8 mouse cellular contexts compared by ENCODE assay signal in the genomic region with DNA sequence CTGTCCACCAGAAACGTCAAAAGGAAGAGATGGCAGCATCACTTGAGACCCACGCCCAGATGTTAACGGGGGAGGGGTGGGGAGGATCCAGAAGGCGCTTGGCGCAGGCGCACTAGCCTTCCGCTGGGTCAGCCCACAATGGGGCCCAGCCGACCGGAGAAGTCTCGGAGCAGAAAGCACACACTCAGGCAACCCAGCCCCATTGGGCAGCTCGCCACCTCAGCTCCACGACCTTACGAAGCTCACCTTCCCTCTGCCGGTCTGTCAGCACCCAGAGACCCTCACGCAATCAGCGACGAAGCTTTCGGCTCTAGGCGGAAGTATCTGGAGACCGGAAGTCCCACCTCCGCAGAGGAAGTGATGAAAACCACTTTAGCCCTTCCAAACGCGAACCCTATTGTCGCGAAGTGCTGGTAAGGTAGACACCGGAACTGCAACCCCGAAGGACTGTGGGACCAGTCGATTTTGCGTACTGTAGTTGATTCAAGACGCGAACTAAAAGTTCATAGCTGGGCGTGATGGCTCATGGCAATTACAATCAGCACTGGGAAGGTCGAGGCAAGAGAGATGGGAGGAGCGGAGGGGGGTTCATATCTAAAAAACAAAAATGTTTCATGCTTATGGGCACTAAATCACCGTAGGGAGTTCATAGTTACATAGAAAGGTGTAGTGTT. TPM values are rescaled to one million over a fixed set of nuclear protein-coding genes. Genes with fewer than 3 reads are reported as not detected.
DNase-seq lines count a peak whose midpoint lies in the region; ATAC-seq lines count a peak whose summit lies in the region.

A gene (minus strand): TSS at position 347 of the 674 bp plus-strand sequence.

- no peaks in the 10 kb centered on the region for H3K9me3 ChIP-seq in forebrain, embryonic 11.5 days (ENCODE audit: control insufficient read depth, low read length)
- no peaks in the 10 kb centered on the region for H3K9me3 ChIP-seq in heart, embryonic 16.5 days (replicated peaks; ENCODE audit: control insufficient read depth, low read length)
- H3K9me3 ChIP-seq in liver, embryonic 15.5 days (replicated peaks): no peaks in the 10 kb centered on the region
- no peaks in the 10 kb centered on the region for H3K9me3 ChIP-seq in neural tube, embryonic 12.5 days

- no peaks in the 10 kb centered on the region for H3K4me1 ChIP-seq in forebrain, embryonic 11.5 days (replicated peaks; ENCODE audit: control insufficient read depth, insufficient read depth, low read length)
- H3K4me1 ChIP-seq in heart, embryonic 16.5 days (ENCODE audit: control insufficient read depth, insufficient read depth, low read length): peaks cover 12% of the 10 kb centered on the region
- H3K4me1 ChIP-seq in liver, embryonic 15.5 days (replicated peaks): peaks cover 43% of the 10 kb centered on the region
- peaks cover 10% of the 10 kb centered on the region; the same call in 1 of the 2 replicates for H3K4me1 ChIP-seq in neural tube, embryonic 12.5 days

- H3K4me3 ChIP-seq in forebrain, embryonic 11.5 days (ENCODE audit: low read depth, low read length): peak within 1 kb of the TSS; percentile 65
- peak within 1 kb of the TSS; percentile 86 for H3K4me3 ChIP-seq in heart, embryonic 16.5 days (ENCODE audit: low read length)
- H3K4me3 ChIP-seq in liver, embryonic 15.5 days (replicated peaks): peak within 1 kb of the TSS; percentile 69
- peak within 1 kb of the TSS; percentile 69 for H3K4me3 ChIP-seq in neural tube, embryonic 12.5 days

- H3K36me3 ChIP-seq in forebrain, embryonic 11.5 days (ENCODE audit: control insufficient read depth, insufficient read depth, low read length): no peaks in the 10 kb centered on the region
- H3K36me3 ChIP-seq in heart, embryonic 16.5 days (ENCODE audit: control insufficient read depth, insufficient read depth): no peaks in the 10 kb centered on the region
- H3K36me3 ChIP-seq in liver, embryonic 15.5 days (replicated peaks): peaks cover 3% of the 10 kb centered on the region; the same call in 1 of the 2 replicates
- H3K36me3 ChIP-seq in neural tube, embryonic 12.5 days: no peaks in the 10 kb centered on the region

- H3K27me3 ChIP-seq in forebrain, embryonic 11.5 days (ENCODE audit: control insufficient read depth, insufficient read depth, low read length): no peaks in the 10 kb centered on the region
- no peaks in the 10 kb centered on the region for H3K27me3 ChIP-seq in heart, embryonic 16.5 days (ENCODE audit: control insufficient read depth, insufficient read depth, low read length)
- H3K27me3 ChIP-seq in liver, embryonic 15.5 days: no peaks in the 10 kb centered on the region
- H3K27me3 ChIP-seq in neural tube, embryonic 12.5 days (replicated peaks): no peaks in the 10 kb centered on the region

- H3K4me2 ChIP-seq in forebrain, embryonic 11.5 days (ENCODE audit: low read depth, low read length, severe bottlenecking): peak within 1 kb of the TSS; percentile 85
- H3K4me2 ChIP-seq in heart, embryonic 16.5 days (ENCODE audit: low read depth, low read length): peak within 1 kb of the TSS; percentile 97
- H3K4me2 ChIP-seq in liver, embryonic 15.5 days: peak within 1 kb of the TSS; percentile 85
- peak within 1 kb of the TSS; percentile 89 for H3K4me2 ChIP-seq in neural tube, embryonic 12.5 days (replicated peaks)

- peak within 1 kb of the TSS; percentile 93 for H3K27ac ChIP-seq in forebrain, embryonic 11.5 days (ENCODE audit: low read depth, low read length)
- H3K27ac ChIP-seq in heart, embryonic 16.5 days (ENCODE audit: low read length): peak within 1 kb of the TSS; percentile 98
- H3K27ac ChIP-seq in liver, embryonic 15.5 days (replicated peaks): peak within 1 kb of the TSS; percentile 91
- H3K27ac ChIP-seq in neural tube, embryonic 12.5 days: peak within 1 kb of the TSS; percentile 85

- WGBS in forebrain, embryonic 11.5 days: under 1% methylated on average over 35 of the region's 35 CpGs
- WGBS in heart, embryonic 16.5 days: under 1% methylated on average over 35 of the region's 35 CpGs
- WGBS in liver, embryonic 15.5 days (ENCODE audit: insufficient replicate concordance): under 1% methylated on average over 35 of the region's 35 CpGs
- 2% methylated on average over 35 of the region's 35 CpGs for WGBS in neural tube, embryonic 12.5 days

- peak; percentile 85 to 89 for DNase-seq in CD8-positive naive resting alpha-beta T cell, adult 2 months (ENCODE audit: low read depth in 2 of 2, low spot score in 2 of 2)
- peak; percentile 83 for DNase-seq in c-Kit-positive CD71-negative TER-119-negative erythroid progenitor cells, embryonic 14.5 days (ENCODE audit: low read depth)
- DNase-seq in forebrain, embryonic 11.5 days (ENCODE audit: low spot score): peak; percentile 92
- DNase-seq in kidney, postnatal 36 days: peak; percentile 93
- peak; percentile 96 for DNase-seq in telencephalon, adult 2 months (ENCODE audit: low read depth, low spot score)

- H3K9ac ChIP-seq in forebrain, embryonic 11.5 days (ENCODE audit: low read length): peak within 1 kb of the TSS; percentile 91
- H3K9ac ChIP-seq in heart, embryonic 16.5 days (ENCODE audit: low read length): peak within 1 kb of the TSS; percentile 95
- peak within 1 kb of the TSS; percentile 77 for H3K9ac ChIP-seq in liver, embryonic 15.5 days
- H3K9ac ChIP-seq in neural tube, embryonic 12.5 days: peak within 1 kb of the TSS; percentile 79

- peak; percentile 96 for ATAC-seq in forebrain, embryonic 11.5 days (replicated peaks; ENCODE audit: low FRiP score)
- peak; percentile 94 for ATAC-seq in heart, embryonic 16.5 days (replicated peaks; ENCODE audit: extremely low read depth, insufficient read depth, low FRiP score)
- ATAC-seq in liver, embryonic 15.5 days (ENCODE audit: insufficient read depth): peak; percentile 95
- ATAC-seq in neural tube, embryonic 12.5 days (ENCODE audit: low FRiP score, low read depth): peak; percentile 97

RNA-seq across cellular contexts. Expression of the gene that starts here (rescaled TPM):
- 57.3 and 63.8 TPM in 2 replicates for polyA plus RNA-seq in forebrain, embryonic 11.5 days (2014; fragmentation: Nextera tagmentation; extraction: Ambion mirVana)
- polyA plus RNA-seq in heart, embryonic 16.5 days (2015; fragmentation: Nextera tagmentation; extraction: Ambion mirVana): 35.4 and 39.4 TPM in 2 replicates
- polyA plus RNA-seq in liver, embryonic 15.5 days (2015; fragmentation: Nextera tagmentation; extraction: Ambion mirVana): 27.0 and 30.6 TPM in 2 replicates
- 76.2 and 84.9 TPM in 2 replicates for polyA plus RNA-seq in neural tube, embryonic 12.5 days (2016; fragmentation: Nextera tagmentation; extraction: Ambion mirVana)

Comparison
In these comparisons a context has a peak if more than half of its experiments do, and no peak if none do; other contexts are left out.
1. Peak in every context shown above with its lines: DNase-seq, ATAC-seq, H3K4me3 ChIP-seq and H3K27ac ChIP-seq.